Mouse (Mus musculus): Measurements from ENCODE around the gene D13Ertd608e. TPM values are rescaled to one million over a fixed set of nuclear protein-coding genes. Genes with fewer than 3 reads are reported as not detected.

Gene D13Ertd608e
- polyA plus RNA-seq (2012), result not detected in 2 replicates

GRCm38 (mm10) chr13:119835320-119836056 lies at the start of gene D13Ertd608e:
Gene D13Ertd608e (plus strand): TSS chr13:119836006.

GRCm38 (mm10) chr13:119790761-119791579 lies 44.8 kb upstream of the D13Ertd608e start, which contains the start of gene Zfp131:
Gene Zfp131 (minus strand): TSS chr13:119790889.

GRCm38 (mm10) chr13:119830116-119830515 lies 5.7 kb upstream of the D13Ertd608e start, which contains the start of gene AF067063:
Gene AF067063 (minus strand): TSS chr13:119830216.

GRCm38 (mm10) chr13:119894685-119895084 lies 58.9 kb downstream of the D13Ertd608e start, which contains the start of gene Tcstv1:
Gene Tcstv1 (minus strand): TSS chr13:119894785.

Other genes with a start within 250 kb of the D13Ertd608e start
- gene Ccl28, start 212.2 kb upstream of the D13Ertd608e start, polyA plus RNA-seq (2012), result 0.03 TPM in 1 of 2 replicates, not detected in the other
- gene Hmgcs1, start 145.6 kb upstream of the D13Ertd608e start, polyA plus RNA-seq (2012), result 2.3 and 3.1 TPM in 2 replicates
- gene Nim1k, start 80.1 kb upstream of the D13Ertd608e start, polyA plus RNA-seq (2012), result 0.28 and 0.31 TPM in 2 replicates
- gene Zfp131, start 45.1 kb upstream of the D13Ertd608e start, polyA plus RNA-seq (2012), result 38.2 and 43.5 TPM in 2 replicates
- not detected in 2 replicates for gene AF067063, start 5.8 kb upstream of the D13Ertd608e start, polyA plus RNA-seq (2012)
- gene Tcstv1, start 58.8 kb downstream of the D13Ertd608e start, polyA plus RNA-seq (2012), result not detected in 2 replicates
- not detected in 2 replicates for gene Gm21761, start 93.3 kb downstream of the D13Ertd608e start, polyA plus RNA-seq (2012)
- gene B020031M17Rik, start 114.8 kb downstream of the D13Ertd608e start, polyA plus RNA-seq (2012), result not detected in 2 replicates
- gene Gm36079, start 191.0 kb downstream of the D13Ertd608e start, polyA plus RNA-seq (2012), result 0.54 TPM in 1 of 2 replicates, not detected in the other
- gene Gm21188, start 216.2 kb downstream of the D13Ertd608e start, polyA plus RNA-seq (2012), result 1.1 and 2.4 TPM in 2 replicates